Mouse (Mus musculus) stomach, postnatal 0 days (tissue): ENCODE results near the gene Prkd1.
"Not testable (repeated sequence)": the region's sequence is repeated elsewhere in the genome, so short reads cannot be mapped to it uniquely, and the experiment has no call there.

ENCODE experiments used
- CTCF ChIP-seq: IDR thresholded peaks from 2 replicates; pipeline ENCODE4 v1.5.1; 2016; ENCODE audit warnings: antibody characterized with exemption, low read depth, mild to moderate bottlenecking, moderate library complexity
- EP300 ChIP-seq: optimal IDR thresholded peaks from 2 replicates; pipeline ENCODE3; 2016; ENCODE audit warnings: antibody characterized with exemption

GRCm38 (mm10) chr12:50626100-50626499 is 22.8 kb downstream of the Prkd1 start:
- TF ChIP-seq CTCF, EP300: not testable (repeated sequence)
